Mouse (Mus musculus) lung, adult 18-20 months (tissue): Measurements from ENCODE around the gene Card14.

ENCODE experiments used
- DNase-seq, 2 experiments: peaks; one replicate each; pipeline ENCODE4 v3.0.0; 2022; ENCODE audit warnings: mixed read lengths in 2 of 2

Card14 gene

GRCm38 (mm10) chr11:119304904-119305712, 2.5 kb upstream of the Card14 start:
- peak in 1 of 2 experiments; percentile 17 for DNase-seq

- no peak for DNase-seq
These were observed 558 bp upstream of the Card14 start for GRCm38 (mm10) chr11:119306762-119307657.

GRCm38 (mm10) chr11:119307916-119308315, 348 bp downstream of the Card14 start:
- DNase-seq = no peak

GRCm38 (mm10) chr11:119310621-119311020, 3.1 kb downstream of the Card14 start:
- DNase-seq = no peak

GRCm38 (mm10) chr11:119314252-119314936, 6.8 kb downstream of the Card14 start:
- no peak for DNase-seq

- DNase-seq = no peak
These were observed 9.2 kb downstream of the Card14 start for GRCm38 (mm10) chr11:119316720-119317119.

GRCm38 (mm10) chr11:119322521-119322920, 15.0 kb downstream of the Card14 start:
- no peak for DNase-seq

- no peak for DNase-seq
These were observed 17.5 kb downstream of the Card14 start for GRCm38 (mm10) chr11:119325068-119325467.

- no peak for DNase-seq
These were observed 23.0 kb downstream of the Card14 start for GRCm38 (mm10) chr11:119330592-119330991.

- DNase-seq = no peak
These were observed 24.4 kb downstream of the Card14 start for GRCm38 (mm10) chr11:119331970-119332369.

- DNase-seq = no peak
These were observed 30.9 kb downstream of the Card14 start for GRCm38 (mm10) chr11:119338271-119339059.

GRCm38 (mm10) chr11:119339179-119339578, 31.6 kb downstream of the Card14 start:
- DNase-seq = no peak

GRCm38 (mm10) chr11:119339637-119340036, 32.1 kb downstream of the Card14 start:
- peak; percentile 72 to 74 for DNase-seq

GRCm38 (mm10) chr11:119344178-119344577, 36.6 kb downstream of the Card14 start:
- no peak for DNase-seq

GRCm38 (mm10) chr11:119344865-119345264, 37.3 kb downstream of the Card14 start:
- no peak for DNase-seq

- DNase-seq = no peak
These were observed 39.6 kb downstream of the Card14 start for GRCm38 (mm10) chr11:119347125-119347524.

- no peak for DNase-seq
These were observed 44.5 kb downstream of the Card14 start for GRCm38 (mm10) chr11:119352113-119352512.

- no peak for DNase-seq
These were observed 46.4 kb downstream of the Card14 start for GRCm38 (mm10) chr11:119353946-119354345.

- DNase-seq = peak; percentile 78 to 83
These were observed 47.4 kb downstream of the Card14 start for GRCm38 (mm10) chr11:119354798-119355442.

- DNase-seq = peak; percentile 92
These were observed 48.1 kb downstream of the Card14 start, which contains the start of the genes Sgsh and Slc26a11 for GRCm38 (mm10) chr11:119355443-119356385. Gene Sgsh, minus strand, starts transcription at chr11:119355536. Gene Slc26a11, plus strand, starts transcription at chr11:119355557.
